Mouse (Mus musculus): Measurements from ENCODE around the gene Vps9d1.
"Not testable (repeated sequence)": the region's sequence is repeated elsewhere in the genome, so short reads cannot be mapped to it uniquely, and the experiment has no call there.

The Vps9d1 gene

GRCm38 (mm10) chr8:123215430-123215829 is 38.7 kb downstream of the Vps9d1 start:
- no peak for DNase-seq (ENCODE audit: low read depth, low spot score)

- no peak for DNase-seq (ENCODE audit: low read depth, low spot score)
These were observed 40.9 kb downstream of the Vps9d1 start for GRCm38 (mm10) chr8:123213118-123213772.

- DNase-seq (ENCODE audit: low read depth, low spot score) = peak; percentile 96
These were observed 41.6 kb downstream of the Vps9d1 start, which contains the start of the genes Chmp1a and Spata33 for GRCm38 (mm10) chr8:123212321-123213117. Gene Chmp1a (minus strand): TSS chr8:123212763. Gene Spata33 (plus strand): TSS chr8:123212832.

- DNase-seq (ENCODE audit: low read depth, low spot score) = no peak
These were observed 42.3 kb downstream of the Vps9d1 start for GRCm38 (mm10) chr8:123211876-123212275.

- no peak for DNase-seq (ENCODE audit: low read depth, low spot score)
These were observed 50.6 kb downstream of the Vps9d1 start for GRCm38 (mm10) chr8:123203571-123203970.

GRCm38 (mm10) chr8:123202288-123202687 is 51.9 kb downstream of the Vps9d1 start:
- DNase-seq (ENCODE audit: low read depth, low spot score) = peak; percentile 92

- DNase-seq (ENCODE audit: low read depth, low spot score) = no peak
These were observed 54.3 kb downstream of the Vps9d1 start for GRCm38 (mm10) chr8:123199864-123200263.

- not testable (repeated sequence) for DNase-seq (ENCODE audit: low read depth, low spot score)
These were observed 57.1 kb downstream of the Vps9d1 start for GRCm38 (mm10) chr8:123197016-123197415.

GRCm38 (mm10) chr8:123193771-123194170 is 60.4 kb downstream of the Vps9d1 start:
- DNase-seq (ENCODE audit: low read depth, low spot score) = no peak

Data from forelimb bud, embryonic 11.5 days (tissue).